Mouse (Mus musculus) forebrain, embryonic 11.5 days (tissue): ENCODE data around the gene Scarb1. TPM values are rescaled to one million over a fixed set of nuclear protein-coding genes. Genes with fewer than 3 reads are reported as not detected.

Experiments used
- ATAC-seq: fragments of 200-750 bp; cut with Nextera tagmentation; replicated peaks from 2 replicates; pipeline ENCODE4 v1.8.0; 2017; ENCODE audit warnings: moderate TSS enrichment; ENCODE audit not compliant: low FRiP score
- DNase-seq: peaks from one replicate; pipeline ENCODE4 v3.0.0-alpha.2; 2017; ENCODE audit warnings: low spot score
- H3K27ac ChIP-seq: fragments of 300-500 bp; sonication (generic); 2 replicates; pipeline ENCODE4 v1.5.1; 2014; ENCODE audit warnings: low read depth, low read length
- H3K27me3 ChIP-seq: fragments of 300-500 bp; sonication (generic); 2 replicates; pipeline ENCODE4 v1.6.1; 2014; ENCODE audit warnings: mild to moderate bottlenecking, low read length, mixed read lengths; ENCODE audit not compliant: control insufficient read depth, insufficient read depth
- H3K36me3 ChIP-seq: fragments of 300-500 bp; sonication (generic); 2 replicates; pipeline ENCODE4 v1.6.1; 2014; ENCODE audit warnings: mild to moderate bottlenecking, low read length, moderate library complexity, mixed read lengths; ENCODE audit not compliant: control insufficient read depth, insufficient read depth
- H3K4me1 ChIP-seq: fragments of 300-500 bp; sonication (generic); replicated peaks from 2 replicates; pipeline ENCODE4 v1.6.1; 2014; ENCODE audit warnings: low read length, mixed read lengths; ENCODE audit not compliant: control insufficient read depth, insufficient read depth
- H3K4me2 ChIP-seq: fragments of 300-500 bp; sonication (generic); 2 replicates; pipeline ENCODE4 v1.6.1; 2014; ENCODE audit warnings: low read depth, mild to moderate bottlenecking, low read length, moderate library complexity, mixed read lengths; ENCODE audit not compliant: severe bottlenecking
- H3K4me3 ChIP-seq: fragments of 300-500 bp; sonication (generic); 2 replicates; pipeline ENCODE4 v1.5.1; 2014; ENCODE audit warnings: low read depth, low read length
- H3K9ac ChIP-seq: fragments of 300-500 bp; sonication (generic); 2 replicates; pipeline ENCODE4 v1.6.1; 2014; ENCODE audit warnings: low read length
- H3K9me3 ChIP-seq: fragments of 300-500 bp; sonication (generic); 2 replicates; pipeline ENCODE4 v1.6.1; 2016; ENCODE audit warnings: low read length, mixed read lengths; ENCODE audit not compliant: control insufficient read depth
- WGBS: fragments of 180-500 bp; shearing (Covaris S2); extraction: QIAGEN DNeasy Blood & Tissue Kit; methylation state at CpG from one replicate; pipeline ENCODE4 v1.1.7; 2014; 5-methylcytosine and 5-hydroxymethylcytosine counted together
- polyA plus RNA-seq: library from polyadenylated mRNA; unstranded; fragments of >200 nt; fragmentation: Nextera tagmentation; extraction: Ambion mirVana; gene quantifications from 2 replicates; pipeline ENCODE4 v1.2.1, GENCODE M21; 2014

Gene Scarb1
- polyA plus RNA-seq, 1 experiment from 2014 or later = 43.7 TPM

DNA sequence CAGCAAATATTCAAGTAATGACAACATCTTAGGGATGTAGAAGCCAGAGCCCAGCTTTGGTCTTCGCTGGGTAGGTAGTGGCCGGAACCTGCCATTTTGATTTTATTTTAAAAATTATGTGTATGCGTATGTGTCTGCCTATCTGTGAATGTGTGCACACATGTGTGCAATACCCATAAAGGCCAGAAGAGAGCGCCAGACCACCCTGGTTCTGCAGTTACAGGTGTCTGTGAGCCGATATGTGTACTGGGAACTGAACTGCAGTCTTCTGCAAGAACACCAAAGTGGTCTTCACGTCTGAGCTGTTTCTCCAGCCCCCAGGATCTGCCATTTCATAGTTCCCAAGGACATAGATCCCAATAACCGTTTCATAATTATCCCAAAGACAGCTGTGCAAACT lies 71.1 kb downstream of the Scarb1 start:
- Histone ChIP-seq H3K36me3 (no peaks in the 10 kb centered on the region), H3K9ac (no peak overlapping the region), H3K27me3 (no peaks in the 10 kb centered on the region), H3K27ac (no peak overlapping the region), H3K9me3 (no peaks in the 10 kb centered on the region), H3K4me3 (no peak overlapping the region), H3K4me2 (no peak overlapping the region), H3K4me1 (no peaks in the 10 kb centered on the region; the same call in none of the 2 replicates)
- DNase-seq (no peak), ATAC-seq (no peak)
- 86% methylated on average over 7 of the region's 7 CpGs for WGBS

DNA sequence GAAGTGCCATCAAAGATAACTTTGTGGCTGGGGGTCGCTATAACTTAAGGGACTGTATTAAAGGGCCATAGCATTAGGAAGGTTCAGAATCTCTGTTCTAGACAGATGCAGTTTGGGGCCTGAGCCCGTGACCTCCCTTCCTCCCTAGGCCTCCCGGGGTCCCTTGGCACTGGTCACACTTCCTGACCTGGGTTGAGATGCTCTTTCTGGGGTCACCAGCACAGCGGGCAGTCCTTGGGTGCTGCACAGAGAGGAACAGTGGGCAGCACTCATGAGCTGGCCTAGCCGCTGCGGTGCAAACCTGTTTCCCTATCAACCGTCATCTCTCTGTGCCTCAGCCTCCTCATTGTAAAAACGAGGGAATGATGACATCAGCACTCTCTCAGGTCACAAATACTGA lies 71.5 kb downstream of the Scarb1 start:
- no peak for ATAC-seq
- Histone ChIP-seq H3K4me3 (no peak overlapping the region), H3K4me1 (no peaks in the 10 kb centered on the region; the same call in none of the 2 replicates), H3K27me3 (no peaks in the 10 kb centered on the region), H3K9ac (no peak overlapping the region), H3K9me3 (no peaks in the 10 kb centered on the region), H3K36me3 (no peaks in the 10 kb centered on the region), H3K27ac (no peak overlapping the region), H3K4me2 (no peak overlapping the region)
- DNase-seq = no peak
- WGBS = 88% methylated on average over 8 of the region's 8 CpGs

DNA sequence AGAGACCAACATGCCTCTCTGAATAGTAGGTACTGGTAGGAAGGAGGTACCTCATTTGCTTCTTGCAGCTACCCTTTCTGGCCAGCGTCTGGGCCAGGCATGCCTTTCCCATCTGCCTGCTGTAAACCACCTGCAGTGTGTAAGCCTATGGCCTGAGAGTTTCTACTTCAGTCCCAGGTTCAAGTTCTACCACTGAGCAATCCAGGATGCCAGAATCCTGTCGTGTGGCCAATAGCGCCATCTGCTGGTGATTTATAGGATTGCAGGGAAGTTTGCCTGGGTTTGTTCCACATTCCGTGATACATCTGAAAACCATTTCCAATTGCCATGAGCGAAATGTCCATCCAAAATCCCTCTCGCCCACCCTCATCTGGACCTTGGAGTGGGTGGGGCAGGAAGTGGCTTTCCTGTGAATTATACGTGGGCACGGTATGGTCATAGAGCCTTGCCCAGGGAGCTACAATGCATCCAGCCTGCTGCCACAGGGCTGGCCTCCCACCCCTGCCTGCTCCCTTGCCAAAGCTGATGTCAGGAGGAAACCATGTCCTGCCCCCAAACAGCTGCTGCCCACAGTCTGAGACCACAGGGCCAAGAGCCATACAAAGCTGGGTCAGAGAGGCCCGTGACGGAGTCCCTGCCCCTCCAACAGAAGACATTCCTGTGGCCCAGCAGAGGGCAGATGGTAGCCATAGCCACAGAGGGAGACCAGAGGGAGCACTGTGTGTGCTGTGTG lies 72.7 kb downstream of the Scarb1 start:
- H3K4me1 ChIP-seq = no peaks in the 10 kb centered on the region; the same call in none of the 2 replicates
- H3K4me2 ChIP-seq = no peak overlapping the region
- H3K9me3 ChIP-seq = no peaks in the 10 kb centered on the region
- no peak overlapping the region for H3K27ac ChIP-seq
- WGBS = 24% methylated on average over 10 of the region's 10 CpGs
- ATAC-seq (0 out of 2 replicates have a peak, but pooled peaks have one; percentile 9), DNase-seq (peak; percentile 85)
- H3K36me3 ChIP-seq = no peaks in the 10 kb centered on the region
- peak overlapping the region; percentile 27 for H3K9ac ChIP-seq
- no peaks in the 10 kb centered on the region for H3K27me3 ChIP-seq
- no peak overlapping the region for H3K4me3 ChIP-seq

DNA sequence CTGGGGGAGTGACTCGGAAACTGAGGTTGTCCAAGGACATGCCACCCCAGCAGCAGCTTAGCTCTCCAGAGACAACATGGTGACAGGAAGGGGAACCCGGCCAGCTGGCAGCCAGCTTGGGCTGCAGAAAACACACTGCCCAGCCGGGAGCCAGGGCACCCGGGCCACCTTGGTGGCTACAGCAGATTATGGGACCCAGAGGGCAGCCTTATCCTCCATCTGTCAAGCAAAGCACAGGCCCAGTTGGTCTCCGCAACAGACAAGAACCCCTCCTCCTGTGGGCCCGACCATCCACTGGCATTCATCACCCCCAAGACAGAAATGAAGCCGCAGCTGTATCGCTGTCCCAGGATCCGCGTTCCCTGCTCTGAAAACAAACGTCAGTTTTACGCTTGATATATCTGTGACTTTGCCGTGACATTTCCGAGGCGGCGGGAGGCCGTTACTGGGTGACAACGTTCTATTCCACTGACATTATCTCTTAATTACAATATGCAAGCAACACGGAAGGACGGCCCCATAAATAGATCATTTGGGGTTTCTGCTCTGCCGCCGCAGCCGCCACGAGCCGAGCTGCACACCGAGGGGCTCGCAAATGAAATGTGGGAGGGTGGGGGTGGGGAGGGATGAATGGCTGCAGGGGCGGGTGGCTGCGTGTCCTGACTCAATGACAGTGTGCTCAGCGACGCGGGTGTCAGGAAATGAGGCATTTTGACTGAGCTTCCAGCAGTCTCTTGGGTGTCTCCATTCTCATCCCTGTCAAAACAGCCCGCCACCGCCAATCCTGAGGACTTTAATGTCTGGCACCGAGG lies 73.5 kb downstream of the Scarb1 start:
- Histone ChIP-seq H3K27me3 (no peaks in the 10 kb centered on the region), H3K4me2 (no peak overlapping the region), H3K27ac (no peak overlapping the region), H3K9ac (no peak overlapping the region), H3K36me3 (no peaks in the 10 kb centered on the region), H3K9me3 (no peaks in the 10 kb centered on the region), H3K4me3 (no peak overlapping the region), H3K4me1 (no peaks in the 10 kb centered on the region; the same call in none of the 2 replicates)
- WGBS = 65% methylated on average over 35 of the region's 35 CpGs
- no peak for DNase-seq
- ATAC-seq = no peak

DNA sequence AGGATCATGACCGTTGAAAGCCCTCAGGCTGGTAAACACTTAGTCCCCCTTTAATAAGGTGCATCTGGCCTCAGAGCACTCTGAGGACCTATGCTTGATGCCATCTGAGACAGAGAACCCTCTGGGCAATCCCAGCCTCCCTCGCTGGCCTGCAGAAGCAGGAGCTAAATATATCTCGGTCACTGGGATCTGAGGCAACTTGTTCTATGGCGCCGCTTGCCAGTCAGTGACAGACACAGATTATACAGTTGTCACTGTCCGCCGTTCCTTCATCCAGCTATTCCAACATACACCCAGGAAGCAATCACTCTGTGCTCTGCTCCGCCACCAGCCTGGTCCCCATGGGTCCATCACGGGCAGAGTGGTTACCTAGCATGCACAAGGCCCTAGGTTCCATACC lies 74.8 kb downstream of the Scarb1 start:
- no peaks in the 10 kb centered on the region for H3K9me3 ChIP-seq
- 83% methylated on average over 9 of the region's 9 CpGs for WGBS
- no peaks in the 10 kb centered on the region; the same call in none of the 2 replicates for H3K4me1 ChIP-seq
- ATAC-seq (no peak), DNase-seq (no peak)
- no peak overlapping the region for H3K4me2 ChIP-seq
- no peaks in the 10 kb centered on the region for H3K36me3 ChIP-seq
- no peaks in the 10 kb centered on the region for H3K27me3 ChIP-seq
- no peak overlapping the region for H3K4me3 ChIP-seq
- H3K27ac ChIP-seq = no peak overlapping the region
- H3K9ac ChIP-seq = no peak overlapping the region

DNA sequence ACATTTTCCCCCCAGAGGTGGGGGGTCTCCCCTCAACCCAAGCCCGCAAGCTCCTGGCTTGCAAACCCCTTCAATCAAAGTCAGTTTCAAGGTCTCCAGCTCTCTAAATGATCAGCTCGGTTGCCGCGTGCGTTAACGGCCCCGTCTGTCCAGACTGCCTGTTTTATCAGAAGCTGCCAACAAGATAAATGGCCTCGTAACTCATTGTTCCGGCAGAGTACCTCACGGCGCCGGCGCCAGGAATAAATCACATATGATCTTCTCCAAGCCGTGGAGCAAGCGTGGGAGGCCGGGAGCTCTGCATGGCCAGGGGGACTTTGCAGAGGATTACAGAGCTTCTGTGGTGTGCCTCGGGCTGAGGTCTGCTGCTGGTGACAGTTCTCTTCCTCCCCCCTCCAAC lies 76.2 kb downstream of the Scarb1 start:
- no peaks in the 10 kb centered on the region for H3K9me3 ChIP-seq
- no peaks in the 10 kb centered on the region for H3K36me3 ChIP-seq
- no peaks in the 10 kb centered on the region; the same call in 1 of the 2 replicates for H3K4me1 ChIP-seq
- DNase-seq = no peak
- no peak overlapping the region for H3K4me3 ChIP-seq
- H3K4me2 ChIP-seq = no peak overlapping the region
- 77% methylated on average over 17 of the region's 17 CpGs for WGBS
- peak overlapping the region; percentile 25; the same call in 1 of the 2 replicates for H3K27ac ChIP-seq
- H3K9ac ChIP-seq = no peak overlapping the region
- no peak for ATAC-seq
- H3K27me3 ChIP-seq = no peaks in the 10 kb centered on the region

DNA sequence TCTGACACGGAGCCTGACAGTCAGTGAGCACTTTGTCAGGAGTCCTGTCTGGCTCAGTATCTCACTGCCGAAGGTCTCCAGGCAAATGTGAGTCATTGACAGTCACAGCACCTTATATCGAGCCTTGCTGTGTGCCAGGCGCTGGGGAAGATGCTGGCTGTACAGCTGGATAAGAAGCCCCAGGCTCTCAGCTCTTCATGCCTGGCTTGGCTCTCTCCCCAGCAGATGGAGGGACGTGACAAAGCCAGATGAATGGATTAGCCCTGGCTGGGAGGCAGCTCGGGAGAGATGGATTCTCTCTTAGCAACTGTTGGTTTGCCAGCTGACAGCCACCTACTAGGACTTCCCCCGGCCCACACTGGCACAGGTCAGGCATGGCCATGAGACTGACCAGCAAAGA lies 78.3 kb downstream of the Scarb1 start:
- Histone ChIP-seq H3K9ac (no peak overlapping the region), H3K36me3 (no peaks in the 10 kb centered on the region), H3K4me2 (no peak overlapping the region), H3K9me3 (no peaks in the 10 kb centered on the region), H3K4me3 (no peak overlapping the region), H3K27ac (no peak overlapping the region), H3K4me1 (no peaks in the 10 kb centered on the region; the same call in 1 of the 2 replicates), H3K27me3 (no peaks in the 10 kb centered on the region)
- 62% methylated on average over 7 of the region's 7 CpGs for WGBS
- DNase-seq (no peak), ATAC-seq (no peak)

DNA sequence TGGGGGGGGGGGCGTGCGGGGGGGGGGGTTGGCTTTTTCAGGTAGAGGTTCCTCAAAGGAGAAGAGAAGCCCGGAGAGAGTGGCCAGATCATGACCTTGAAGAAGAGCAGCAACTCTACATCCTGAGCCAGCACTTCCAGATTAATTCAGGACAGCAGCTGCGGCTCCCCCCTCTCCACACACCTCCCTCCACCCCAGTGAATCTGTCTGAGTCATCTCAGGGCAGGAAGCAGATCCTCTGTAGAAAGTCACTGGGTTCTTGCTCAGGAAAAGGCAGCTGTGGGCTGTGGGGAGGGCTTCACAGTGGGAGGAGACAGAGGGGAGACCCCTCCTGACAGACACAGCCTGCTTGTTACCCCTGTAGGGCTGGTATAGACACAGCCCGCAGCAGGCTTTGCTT lies 87.0 kb downstream of the Scarb1 start:
- Histone ChIP-seq H3K4me1 (no peaks in the 10 kb centered on the region), H3K4me3 (no peak overlapping the region), H3K4me2 (no peak overlapping the region), H3K27me3 (no peaks in the 10 kb centered on the region), H3K9me3 (no peaks in the 10 kb centered on the region), H3K9ac (no peak overlapping the region), H3K36me3 (no peaks in the 10 kb centered on the region), H3K27ac (no peak overlapping the region)
- WGBS = 66% methylated on average over 5 of the region's 5 CpGs
- no peak for ATAC-seq
- no peak for DNase-seq
